Mouse (Mus musculus): ENCODE measurements around the gene Trim2. TPM values are rescaled to one million over a fixed set of nuclear protein-coding genes. Genes with fewer than 3 reads are reported as not detected.

Gene Trim2
- polyA plus RNA-seq, 1 experiment from 2014 or later: 126 TPM

GRCm38 (mm10) chr3:84228203-84228870 is 78.3 kb downstream of the Trim2 start:
- Histone ChIP-seq H3K36me3 (no peaks in the 10 kb centered on the region), H3K4me3 (peak overlapping the region; percentile 43), H3K27me3 (no peaks in the 10 kb centered on the region), H3K4me1 (replicated peaks) (peaks cover 48% of the 10 kb centered on the region), H3K9me3 (no peaks in the 10 kb centered on the region), H3K9ac (peak overlapping the region; percentile 56; the same call in 1 of the 2 replicates), H3K27ac (replicated peaks) (peak overlapping the region; percentile 70), H3K4me2 (peak overlapping the region; percentile 69)
- ATAC-seq (ENCODE audit: low read depth): peak; percentile 87
- WGBS: under 1% methylated on average over 18 of the region's 18 CpGs

DNA sequence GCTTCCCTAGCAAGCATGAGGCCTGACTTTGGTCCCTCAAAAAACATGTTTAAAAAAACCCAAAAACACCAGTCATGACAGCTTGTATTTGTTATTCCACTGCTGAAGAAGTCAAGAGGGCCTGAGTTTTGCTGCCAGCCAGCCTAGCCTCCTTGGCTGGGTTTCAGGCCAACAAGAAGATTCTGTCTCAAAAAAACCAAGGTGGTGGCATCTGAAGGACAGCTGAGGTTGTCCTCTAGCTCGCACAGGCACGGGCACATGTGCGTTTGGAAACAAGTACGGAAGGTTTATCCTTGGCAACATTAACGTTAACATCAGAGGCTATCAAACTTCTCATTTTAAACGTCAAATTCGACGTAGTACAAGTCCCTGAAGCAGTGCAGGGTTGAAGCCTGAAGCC is 79.0 kb downstream of the Trim2 start:
- H3K27me3 ChIP-seq: no peaks in the 10 kb centered on the region
- peaks cover 48% of the 10 kb centered on the region for H3K4me1 ChIP-seq (replicated peaks)
- H3K4me2 ChIP-seq: peak overlapping the region; percentile 15; the same call in 1 of the 2 replicates
- peak overlapping the region; percentile 50; the same call in 1 of the 2 replicates for H3K27ac ChIP-seq (replicated peaks)
- H3K4me3 ChIP-seq: no peak overlapping the region
- no peak for ATAC-seq (ENCODE audit: low read depth)
- 52% methylated on average over 8 of the region's 8 CpGs for WGBS
- no peaks in the 10 kb centered on the region for H3K36me3 ChIP-seq
- no peaks in the 10 kb centered on the region for H3K9me3 ChIP-seq
- H3K9ac ChIP-seq: 0 out of 2 replicates have a peak overlapping the region, but pooled peaks have one; percentile 2

DNA sequence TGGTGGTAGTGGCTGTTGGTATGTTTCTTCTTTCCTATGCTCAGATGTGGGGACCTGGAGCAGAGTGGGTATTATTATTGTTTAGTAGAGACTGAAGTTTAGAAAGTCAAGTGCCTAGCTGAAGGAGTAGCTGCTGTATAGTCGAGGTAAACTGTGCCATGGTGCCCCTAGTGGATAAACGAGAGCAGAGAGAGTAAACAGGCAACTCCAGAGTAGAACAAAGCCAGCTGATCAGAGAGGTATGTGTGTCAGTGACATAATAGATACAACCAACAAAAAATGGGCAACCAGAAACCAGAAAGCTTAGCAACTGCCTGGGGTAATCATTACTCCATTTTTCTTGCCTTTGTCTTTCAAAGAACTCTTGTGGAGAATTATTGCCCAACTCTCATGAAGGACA is 81.7 kb downstream of the Trim2 start:
- no peak for ATAC-seq (ENCODE audit: low read depth)
- Histone ChIP-seq H3K36me3 (no peaks in the 10 kb centered on the region), H3K27me3 (no peaks in the 10 kb centered on the region), H3K4me1 (replicated peaks) (peaks cover 42% of the 10 kb centered on the region), H3K9ac (no peak overlapping the region), H3K27ac (replicated peaks) (no peak overlapping the region), H3K9me3 (no peaks in the 10 kb centered on the region), H3K4me3 (no peak overlapping the region), H3K4me2 (no peak overlapping the region)
- WGBS: 12% methylated on average over 2 of the region's 2 CpGs

GRCm38 (mm10) chr3:84220748-84221147 is 85.9 kb downstream of the Trim2 start:
- Histone ChIP-seq H3K4me3 (peak overlapping the region; percentile 61), H3K27ac (replicated peaks) (peak overlapping the region; percentile 92), H3K27me3 (no peaks in the 10 kb centered on the region), H3K4me1 (replicated peaks) (peaks cover 62% of the 10 kb centered on the region), H3K36me3 (no peaks in the 10 kb centered on the region), H3K9ac (peak overlapping the region; percentile 80), H3K9me3 (no peaks in the 10 kb centered on the region), H3K4me2 (peak overlapping the region; percentile 69)
- under 1% methylated on average over 11 of the region's 11 CpGs for WGBS
- peak; percentile 83 for ATAC-seq (ENCODE audit: low read depth)

DNA sequence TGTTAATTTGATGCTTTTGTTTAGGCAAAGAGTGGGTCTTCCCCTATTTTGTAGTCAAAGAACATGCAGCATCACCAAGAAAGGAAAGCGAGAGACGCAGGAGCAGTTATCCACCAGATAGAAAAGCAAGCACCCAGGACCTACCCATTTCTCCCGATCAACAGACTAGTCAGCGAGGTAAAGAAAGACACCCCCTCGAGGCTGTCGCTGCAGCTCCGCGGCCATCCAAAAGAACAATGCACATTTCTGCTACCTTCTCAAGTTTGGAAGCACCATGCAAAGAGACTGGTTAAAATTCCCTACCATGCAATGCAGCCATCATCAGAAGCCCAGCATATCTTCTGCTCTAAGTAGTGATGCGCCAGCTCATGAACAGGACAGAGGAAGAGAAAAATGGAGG is 86.4 kb downstream of the Trim2 start:
- H3K9me3 ChIP-seq: no peaks in the 10 kb centered on the region
- no peaks in the 10 kb centered on the region for H3K27me3 ChIP-seq
- peaks cover 66% of the 10 kb centered on the region for H3K4me1 ChIP-seq (replicated peaks)
- H3K36me3 ChIP-seq: no peaks in the 10 kb centered on the region
- ATAC-seq (ENCODE audit: low read depth): peak; percentile 51
- H3K4me2 ChIP-seq: peak overlapping the region; percentile 69
- 1% methylated on average over 9 of the region's 9 CpGs for WGBS
- H3K4me3 ChIP-seq: peak overlapping the region; percentile 61
- peak overlapping the region; percentile 92 for H3K27ac ChIP-seq (replicated peaks)
- peak overlapping the region; percentile 80 for H3K9ac ChIP-seq

- peak; percentile 46; the same call in 1 of the 2 replicates for ATAC-seq (ENCODE audit: low read depth)
- Histone ChIP-seq H3K36me3 (no peaks in the 10 kb centered on the region), H3K9me3 (no peaks in the 10 kb centered on the region), H3K4me2 (peak overlapping the region; percentile 69), H3K27me3 (no peaks in the 10 kb centered on the region), H3K4me3 (peak overlapping the region; percentile 61), H3K27ac (replicated peaks) (peak overlapping the region; percentile 92), H3K9ac (peak overlapping the region; percentile 80), H3K4me1 (replicated peaks) (peaks cover 72% of the 10 kb centered on the region)
- WGBS: 2% methylated on average over 9 of the region's 9 CpGs
These were observed 86.9 kb downstream of the Trim2 start for GRCm38 (mm10) chr3:84219720-84220273.

GRCm38 (mm10) chr3:84219166-84219710 is 87.4 kb downstream of the Trim2 start:
- WGBS: 15% methylated on average over 2 of the region's 2 CpGs

DNA sequence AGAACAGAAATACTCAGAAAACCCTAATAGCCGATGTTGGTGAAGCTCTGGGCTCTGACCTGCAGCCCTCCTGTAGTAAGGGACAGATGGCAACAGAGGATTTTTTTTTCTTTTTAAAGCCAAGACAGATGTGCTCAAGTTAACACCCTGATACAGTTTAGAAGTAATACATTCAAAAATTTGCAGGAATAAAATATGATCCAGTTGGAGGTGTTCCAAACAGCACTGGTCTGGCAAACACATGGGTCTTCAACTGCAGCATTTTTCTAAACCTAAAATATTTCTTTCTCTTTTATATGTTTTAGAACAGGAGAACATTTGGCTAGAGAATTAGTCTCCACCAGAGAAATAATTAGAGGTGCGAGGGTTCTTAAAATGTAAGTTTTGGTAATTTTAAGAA is 88.2 kb downstream of the Trim2 start:
- H3K4me3 ChIP-seq: peak overlapping the region; percentile 61
- peak overlapping the region; percentile 69 for H3K4me2 ChIP-seq
- peak overlapping the region; percentile 80 for H3K9ac ChIP-seq
- WGBS: 40% methylated on average over 2 of the region's 2 CpGs
- ATAC-seq (ENCODE audit: low read depth): no peak
- H3K9me3 ChIP-seq: no peaks in the 10 kb centered on the region
- H3K4me1 ChIP-seq (replicated peaks): peaks cover 83% of the 10 kb centered on the region
- H3K27me3 ChIP-seq: no peaks in the 10 kb centered on the region
- H3K27ac ChIP-seq (replicated peaks): peak overlapping the region; percentile 59; the same call in 1 of the 2 replicates
- H3K36me3 ChIP-seq: no peaks in the 10 kb centered on the region

More at GRCm38 (mm10) chr3:84219166-84219710, 87.4 kb downstream of the Trim2 start:
- no peak for ATAC-seq (ENCODE audit: low read depth)
- peak overlapping the region; percentile 92 for H3K27ac ChIP-seq (replicated peaks)
- no peaks in the 10 kb centered on the region for H3K9me3 ChIP-seq
- H3K36me3 ChIP-seq: no peaks in the 10 kb centered on the region
- peaks cover 77% of the 10 kb centered on the region for H3K4me1 ChIP-seq (replicated peaks)
- peak overlapping the region; percentile 61 for H3K4me3 ChIP-seq
- peak overlapping the region; percentile 80 for H3K9ac ChIP-seq
- H3K4me2 ChIP-seq: peak overlapping the region; percentile 69
- no peaks in the 10 kb centered on the region for H3K27me3 ChIP-seq

DNA sequence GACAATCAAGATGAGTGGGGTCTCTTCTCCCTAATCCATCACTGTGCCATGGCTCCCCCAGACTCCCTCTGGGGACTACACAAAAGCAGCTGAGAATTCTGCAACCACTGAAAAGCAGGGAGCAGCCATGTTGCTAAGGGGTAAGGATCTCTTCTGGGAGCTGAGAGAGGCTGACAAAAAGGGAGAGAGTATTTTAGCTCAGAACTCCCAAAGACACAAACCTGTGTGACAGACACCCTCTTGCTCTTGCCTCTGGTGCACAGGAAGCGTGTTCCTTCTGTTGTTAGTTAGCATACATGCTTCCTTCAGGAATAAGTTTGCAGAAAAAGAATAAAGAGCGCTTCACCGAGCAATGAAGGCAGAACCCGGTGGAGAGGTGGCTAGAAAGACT is 88.7 kb downstream of the Trim2 start:
- no peak for ATAC-seq (ENCODE audit: low read depth)

GRCm38 (mm10) chr3:84217118-84217960 is 89.3 kb downstream of the Trim2 start:
- no peak for ATAC-seq (ENCODE audit: low read depth)
- H3K4me2 ChIP-seq: peak overlapping the region; percentile 69
- peaks cover 95% of the 10 kb centered on the region for H3K4me1 ChIP-seq (replicated peaks)
- peak overlapping the region; percentile 61 for H3K4me3 ChIP-seq
- no peaks in the 10 kb centered on the region for H3K9me3 ChIP-seq
- peak overlapping the region; percentile 59 for H3K27ac ChIP-seq (replicated peaks)
- H3K27me3 ChIP-seq: no peaks in the 10 kb centered on the region
- 50% methylated on average over 12 of the region's 12 CpGs for WGBS
- H3K36me3 ChIP-seq: no peaks in the 10 kb centered on the region
- H3K9ac ChIP-seq: peak overlapping the region; percentile 80

More for the DNA sequence above, 88.7 kb downstream of the Trim2 start:
- H3K9me3 ChIP-seq: no peaks in the 10 kb centered on the region
- H3K27me3 ChIP-seq: no peaks in the 10 kb centered on the region
- peaks cover 89% of the 10 kb centered on the region for H3K4me1 ChIP-seq (replicated peaks)
- H3K27ac ChIP-seq (replicated peaks): peak overlapping the region; percentile 59
- H3K4me2 ChIP-seq: peak overlapping the region; percentile 69
- H3K36me3 ChIP-seq: no peaks in the 10 kb centered on the region
- peak overlapping the region; percentile 61 for H3K4me3 ChIP-seq
- 33% methylated on average over 4 of the region's 4 CpGs for WGBS
- peak overlapping the region; percentile 80 for H3K9ac ChIP-seq

DNA sequence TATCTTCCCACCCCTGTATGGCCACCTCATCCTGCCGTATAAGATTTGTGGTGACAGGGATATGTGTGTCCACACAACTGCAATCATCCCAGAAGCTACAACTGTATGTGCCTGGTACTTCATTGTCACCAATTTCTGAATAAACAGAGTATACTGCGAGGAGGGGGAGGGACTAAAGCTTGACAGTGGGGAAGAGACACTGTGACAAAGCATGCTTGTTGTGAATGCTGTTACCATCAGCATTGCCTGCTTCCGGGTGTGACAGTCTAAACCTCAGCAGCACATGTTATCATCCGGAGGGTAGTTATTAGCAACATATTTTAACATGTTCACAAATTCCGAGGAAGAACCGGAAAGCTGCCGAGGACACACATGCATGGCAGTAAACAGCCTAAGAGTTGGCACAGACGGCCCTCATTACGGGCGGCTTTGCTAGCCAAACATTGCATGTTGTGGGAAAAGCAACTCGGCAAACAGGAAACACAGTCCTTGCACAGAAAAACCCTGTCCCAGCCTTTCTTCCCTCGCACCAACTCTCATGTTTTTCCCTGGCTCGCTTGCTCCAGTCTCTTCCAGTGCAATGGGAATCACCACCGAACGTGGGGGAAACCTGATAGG is 90.8 kb downstream of the Trim2 start:
- H3K4me3 ChIP-seq: peak overlapping the region; percentile 23
- no peaks in the 10 kb centered on the region for H3K36me3 ChIP-seq
- peak overlapping the region; percentile 61 for H3K27ac ChIP-seq (replicated peaks)
- peaks cover 97% of the 10 kb centered on the region for H3K4me1 ChIP-seq (replicated peaks)
- ATAC-seq (ENCODE audit: low read depth): 0 out of 2 replicates have a peak, but pooled peaks have one; percentile 6
- no peaks in the 10 kb centered on the region for H3K27me3 ChIP-seq
- H3K9ac ChIP-seq: peak overlapping the region; percentile 62
- 67% methylated on average over 15 of the region's 15 CpGs for WGBS
- H3K4me2 ChIP-seq: peak overlapping the region; percentile 69
- no peaks in the 10 kb centered on the region for H3K9me3 ChIP-seq
